Mouse (Mus musculus) CH12.LX (cell line): ENCODE measurements around the gene Cspg4. TPM values are rescaled to one million over a fixed set of nuclear protein-coding genes. Genes with fewer than 3 reads are reported as not detected.

ENCODE experiments used
- DNase-seq: peaks from one replicate; pipeline ENCODE4 v3.0.0-alpha.2; 2013; ENCODE audit errors: extremely low read depth
- H3K27ac ChIP-seq: 2 replicates; pipeline ENCODE4 v1.5.1; 2012; ENCODE audit warnings: low read depth, mild to moderate bottlenecking, control low read depth, moderate library complexity; ENCODE audit not compliant: insufficient read depth
- H3K27me3 ChIP-seq: replicated peaks from 2 replicates; pipeline ENCODE3; 2012; ENCODE audit warnings: inconsistent platforms
- H3K36me3 ChIP-seq, 2 experiments: replicated peaks in 1 of 2; 2 replicates each; pipeline versions ENCODE3 to v1.6.1; 2012; ENCODE audit warnings: inconsistent platforms in 1 of 2, low read length in 1 of 2, mild to moderate bottlenecking in 1 of 2, mixed read lengths in 1 of 2, moderate library complexity in 1 of 2; ENCODE audit not compliant: control insufficient read depth in 1 of 2, insufficient read depth in 1 of 2
- H3K4me1 ChIP-seq, 2 experiments: 2 replicates each; pipeline ENCODE4 v1.6.1; 2012; ENCODE audit warnings: inconsistent platforms in 1 of 2, moderate library complexity in 1 of 2; ENCODE audit not compliant: insufficient read depth in 2 of 2, control insufficient read depth in 1 of 2
- H3K4me2 ChIP-seq: 2 replicates; pipeline ENCODE4 v1.6.1; 2012; ENCODE audit warnings: low read depth, mild to moderate bottlenecking, control low read depth; ENCODE audit not compliant: poor library complexity, insufficient read depth, severe bottlenecking
- H3K4me3 ChIP-seq, 3 experiments: fragments of 150-350 bp in 1 of 3; sonication (generic) in 1 of 3; replicated peaks in 1 of 3; 2 replicates each; pipeline versions ENCODE3 to v1.5.1; 2011 to 2012; ENCODE audit warnings: low read depth in 2 of 3, low read length in 2 of 3, mild to moderate bottlenecking in 2 of 3, moderate library complexity in 2 of 3, control low read depth in 1 of 3, improper control_type of control experiment in 1 of 3, inconsistent platforms in 1 of 3, mixed read lengths in 1 of 3; ENCODE audit not compliant: poor library complexity in 1 of 3
- H3K79me2 ChIP-seq: replicated peaks from 2 replicates; pipeline ENCODE4 v1.6.1; 2012; ENCODE audit warnings: mild to moderate bottlenecking, moderate library complexity; ENCODE audit not compliant: control insufficient read depth, poor library complexity, insufficient read depth, severe bottlenecking; ENCODE audit errors: extremely low read depth
- H3K9ac ChIP-seq: 2 replicates; pipeline ENCODE4 v1.6.1; 2012; ENCODE audit warnings: low read depth, mild to moderate bottlenecking, control low read depth, moderate library complexity; ENCODE audit not compliant: insufficient read depth
- H3K9me3 ChIP-seq: replicated peaks from 2 replicates; pipeline ENCODE3; 2012; ENCODE audit warnings: low read length, inconsistent platforms, mixed read lengths
- CHD2 ChIP-seq: IDR thresholded peaks from 2 replicates; pipeline ENCODE4 v1.6.1; 2011; ENCODE audit warnings: low read length, improper control_type of control experiment
- CTCF ChIP-seq, 2 experiments: IDR thresholded peaks in 1 of 2; conservative IDR thresholded peaks in 1 of 2; 2 replicates each; pipeline ENCODE4 v1.5.1; 2011 to 2012; ENCODE audit warnings: low read depth in 2 of 2, low read length in 2 of 2, improper control_type of control experiment in 1 of 2, inconsistent platforms in 1 of 2, mild to moderate bottlenecking in 1 of 2, moderate library complexity in 1 of 2
- E2F4 ChIP-seq: IDR thresholded peaks from 2 replicates; pipeline ENCODE4 v1.6.1; 2011; ENCODE audit warnings: low read depth, low read length, improper control_type of control experiment; ENCODE audit not compliant: insufficient replicate concordance
- ELF1 ChIP-seq: IDR thresholded peaks from 2 replicates; pipeline ENCODE4 v1.6.1; 2014; ENCODE audit warnings: low read depth, mild to moderate bottlenecking, inconsistent platforms, low read length, improper control_type of control experiment
- ETS1 ChIP-seq: conservative IDR thresholded peaks from 2 replicates; pipeline ENCODE4 v1.6.1; 2012; ENCODE audit warnings: low read depth, mild to moderate bottlenecking, inconsistent platforms, low read length, improper control_type of control experiment, moderate library complexity
- HCFC1 ChIP-seq: IDR thresholded peaks from 2 replicates; pipeline ENCODE4 v1.6.1; 2012; ENCODE audit warnings: low read depth, mild to moderate bottlenecking, inconsistent platforms, low read length, improper control_type of control experiment
- IRF4 ChIP-seq: IDR thresholded peaks from 2 replicates; pipeline ENCODE4 v1.6.1; 2014; ENCODE audit warnings: low read depth, mild to moderate bottlenecking, inconsistent platforms, low read length, improper control_type of control experiment
- JUN ChIP-seq: IDR thresholded peaks from 2 replicates; pipeline ENCODE4 v1.6.1; 2011; ENCODE audit warnings: low read depth, mild to moderate bottlenecking, low read length, improper control_type of control experiment, moderate library complexity; ENCODE audit not compliant: insufficient read depth
- JUND ChIP-seq: conservative IDR thresholded peaks from 2 replicates; pipeline ENCODE4 v1.6.1; 2011; ENCODE audit warnings: low read depth, low read length, improper control_type of control experiment
- MAFK ChIP-seq: IDR thresholded peaks from 2 replicates; pipeline ENCODE4 v1.6.1; 2011; ENCODE audit warnings: low read length, improper control_type of control experiment; ENCODE audit not compliant: insufficient replicate concordance
- MAX ChIP-seq: IDR thresholded peaks from 2 replicates; pipeline ENCODE4 v1.6.1; 2011; ENCODE audit warnings: low read length, improper control_type of control experiment
- MAZ ChIP-seq: IDR thresholded peaks from 2 replicates; pipeline ENCODE4 v1.6.1; 2012; ENCODE audit warnings: low read depth, mild to moderate bottlenecking, inconsistent platforms, low read length, improper control_type of control experiment, moderate library complexity
- MYC ChIP-seq: IDR thresholded peaks from 2 replicates; pipeline ENCODE4 v1.6.1; 2011; ENCODE audit warnings: low read depth, mild to moderate bottlenecking, improper control_type of control experiment, low read length
- NRF1 ChIP-seq: IDR thresholded peaks from 2 replicates; pipeline ENCODE4 v1.6.1; 2014; ENCODE audit warnings: low read depth, mild to moderate bottlenecking, inconsistent platforms, low read length, improper control_type of control experiment, moderate library complexity
- PAX5 ChIP-seq: IDR thresholded peaks from 2 replicates; pipeline ENCODE4 v1.6.1; 2012; ENCODE audit warnings: low read length, inconsistent platforms, mixed read lengths
- POLR2AphosphoS2 ChIP-seq: IDR thresholded peaks from 2 replicates; pipeline ENCODE4 v1.6.1; 2011; ENCODE audit warnings: low read depth, low read length, improper control_type of control experiment
- RAD21 ChIP-seq: IDR thresholded peaks from 2 replicates; pipeline ENCODE4 v1.6.1; 2011; ENCODE audit warnings: low read depth, mild to moderate bottlenecking, low read length, improper control_type of control experiment, moderate library complexity
- RCOR1 ChIP-seq: conservative IDR thresholded peaks from 2 replicates; pipeline ENCODE4 v1.6.1; 2012; ENCODE audit warnings: low read depth, mild to moderate bottlenecking, inconsistent platforms, low read length, improper control_type of control experiment
- SIN3A ChIP-seq: IDR thresholded peaks from 2 replicates; pipeline ENCODE4 v1.6.1; 2012; ENCODE audit warnings: low read length, improper control_type of control experiment, inconsistent platforms
- SMC3 ChIP-seq: IDR thresholded peaks from 2 replicates; pipeline ENCODE4 v1.6.1; 2011; ENCODE audit warnings: low read depth, low read length, improper control_type of control experiment
- TCF12 ChIP-seq: IDR thresholded peaks from 2 replicates; pipeline ENCODE4 v1.6.1; 2014; ENCODE audit warnings: low read depth, mild to moderate bottlenecking, inconsistent platforms, low read length, improper control_type of control experiment
- USF1 ChIP-seq: IDR thresholded peaks from 2 replicates; pipeline ENCODE4 v1.6.1; 2014; ENCODE audit warnings: low read depth, mild to moderate bottlenecking, inconsistent platforms, low read length, improper control_type of control experiment
- USF2 ChIP-seq: conservative IDR thresholded peaks from 2 replicates; pipeline ENCODE4 v1.6.1; 2011; ENCODE audit warnings: low read depth, low read length, improper control_type of control experiment
- ZMIZ1 ChIP-seq: IDR thresholded peaks from 2 replicates; pipeline ENCODE4 v1.6.1; 2012; ENCODE audit warnings: low read depth, mild to moderate bottlenecking, inconsistent platforms, low read length, improper control_type of control experiment
- ZNF384 ChIP-seq: IDR thresholded peaks from 2 replicates; pipeline ENCODE4 v1.6.1; 2012; ENCODE audit warnings: low read depth, low read length, improper control_type of control experiment, inconsistent platforms
- dilution Hi-C: fragments of 300-500 bp; cut with MboI; formaldehyde crosslinking; loops from 2 replicates; pipeline ENCODE4 v1.14.3; 2020; ENCODE audit warnings: low sequenced_read_pairs; ENCODE audit not compliant: extremely low pct_unique_long_range_greater_than_20kb, extremely low pct_ligation_motif_present
- in situ Hi-C: fragments of 300-500 bp; cut with MboI; formaldehyde crosslinking; loops from 3 replicates; pipeline ENCODE4 v1.14.3; 2019; ENCODE audit warnings: low sequenced_read_pairs, low pct_ligation_motif_present, low pct_unique_long_range_greater_than_20kb, mixed read lengths
- polyA plus RNA-seq: library from polyadenylated mRNA; unstranded; fragments of >175 nt; gene quantifications from 2 replicates; pipeline ENCODE4 v1.2.1, GENCODE M21; 2012; ENCODE audit warnings: low read depth; ENCODE audit not compliant: insufficient read length
- total RNA-seq, 2 experiments: library from RNA; depleted of rRNA; stranded (reverse); fragments of 300-350 nt in 1 of 2; fragments of >200 nt in 1 of 2; gene quantifications; 2 replicates each; pipeline ENCODE4 v1.2.3; 2012 to 2014

The Cspg4 gene
- total and polyA plus RNA-seq, 3 experiments: 0.06 to 0.08 TPM; not detected in 1

- H3K27ac ChIP-seq: no peak overlapping the region
- H3K4me1 ChIP-seq: peaks cover 0 to 11% of the 10 kb centered on the region in 2 experiments; a peak in 2 of 4 replicates
- H3K9ac ChIP-seq: no peak overlapping the region
- H3K4me3 ChIP-seq: no peak overlapping the region
- in situ Hi-C loops: no loop called here
- no peak for DNase-seq
- no peak overlapping the region for H3K4me2 ChIP-seq
- no peaks in the 10 kb centered on the region for H3K9me3 ChIP-seq
- no peaks in the 10 kb centered on the region for H3K27me3 ChIP-seq
- dilution Hi-C loops: no loop called here
- H3K36me3 ChIP-seq: peaks cover 10 to 32% of the 10 kb centered on the region in 2 experiments
- H3K79me2 ChIP-seq: no peaks in the 10 kb centered on the region
- TF ChIP-seq POLR2AphosphoS2 (no peak), JUN (no peak), USF1 (no peak), ETS1 (no peak), PAX5 (no peak), MAX (no peak), ELF1 (no peak), RCOR1 (no peak), ZMIZ1 (no peak), CTCF (conservative IDR thresholded peaks at IDR 0.05 in 1 of 2, IDR thresholded peaks at IDR 0.05 in 1 of 2; ENCODE audit: low read depth in 2 of 2, low read length in 2 of 2) (no peak), USF2 (no peak), E2F4 (no peak), ZNF384 (no peak), TCF12 (no peak), MAFK (no peak)
Measured at GRCm38 (mm10) chr9:56915116-56915515, 50.3 kb downstream of the Cspg4 start.

DNA sequence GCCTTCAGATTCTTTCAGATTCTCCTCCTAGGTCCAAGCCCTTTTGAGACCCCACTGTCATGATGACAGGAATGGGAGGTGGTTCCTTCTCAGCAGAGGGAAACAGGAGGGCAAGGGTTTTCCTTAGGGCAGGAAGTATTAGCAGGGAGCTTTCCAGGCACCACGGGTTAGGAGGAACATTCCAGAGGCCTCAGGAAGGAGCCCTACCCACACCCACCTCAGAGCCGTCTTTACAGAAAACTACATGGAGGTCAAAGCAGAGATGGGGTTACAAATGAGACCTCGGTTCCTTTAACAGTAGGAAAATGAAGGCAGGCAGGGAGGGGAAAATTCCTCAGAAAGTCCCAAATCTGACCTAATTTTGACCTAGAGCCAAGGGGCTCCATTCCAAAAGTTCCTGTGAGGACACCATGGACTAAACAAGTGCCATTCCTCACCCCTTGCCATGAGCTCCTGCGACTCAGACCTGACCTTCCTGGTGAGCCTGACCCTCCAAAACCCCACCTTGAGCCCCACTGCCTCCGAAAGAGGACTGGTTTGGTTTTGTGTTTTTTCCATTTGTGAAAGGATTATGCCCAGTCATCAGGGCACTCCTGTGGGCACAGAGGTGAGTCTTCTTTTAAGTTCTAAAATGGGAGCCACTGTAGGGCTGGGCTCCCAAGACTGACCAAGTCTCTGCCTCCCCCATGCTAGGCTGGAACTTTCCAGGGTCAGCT is 51.0 kb downstream of the Cspg4 start:
- in situ Hi-C loops (no loop called here), dilution Hi-C loops (no loop called here)
- H3K79me2 ChIP-seq: no peaks in the 10 kb centered on the region
- H3K27me3 ChIP-seq: no peaks in the 10 kb centered on the region
- no peaks in the 10 kb centered on the region for H3K9me3 ChIP-seq
- H3K4me3 ChIP-seq: no peak overlapping the region
- peaks cover 10 to 34% of the 10 kb centered on the region in 2 experiments for H3K36me3 ChIP-seq
- H3K4me1 ChIP-seq: peaks cover 0 to 11% of the 10 kb centered on the region in 2 experiments; a peak in 2 of 4 replicates
- H3K4me2 ChIP-seq: no peak overlapping the region
- TF ChIP-seq ETS1 (no peak), JUND (no peak), SIN3A (no peak), TCF12 (no peak), ZMIZ1 (no peak), JUN (no peak), NRF1 (no peak), RCOR1 (no peak), IRF4 (no peak), USF2 (no peak), HCFC1 (no peak), ZNF384 (no peak), MAZ (no peak), CHD2 (no peak), RAD21 (no peak), MYC (no peak), E2F4 (no peak), SMC3 (no peak)
- no peak overlapping the region for H3K9ac ChIP-seq
- no peak overlapping the region for H3K27ac ChIP-seq
- DNase-seq: no peak
